Mouse (Mus musculus): ENCODE data around the gene Gadl1. TPM values are rescaled to one million over a fixed set of nuclear protein-coding genes. Genes with fewer than 3 reads are reported as not detected.

Gene Gadl1
- polyA plus RNA-seq, 1 experiment = 3.6 TPM

DNA sequence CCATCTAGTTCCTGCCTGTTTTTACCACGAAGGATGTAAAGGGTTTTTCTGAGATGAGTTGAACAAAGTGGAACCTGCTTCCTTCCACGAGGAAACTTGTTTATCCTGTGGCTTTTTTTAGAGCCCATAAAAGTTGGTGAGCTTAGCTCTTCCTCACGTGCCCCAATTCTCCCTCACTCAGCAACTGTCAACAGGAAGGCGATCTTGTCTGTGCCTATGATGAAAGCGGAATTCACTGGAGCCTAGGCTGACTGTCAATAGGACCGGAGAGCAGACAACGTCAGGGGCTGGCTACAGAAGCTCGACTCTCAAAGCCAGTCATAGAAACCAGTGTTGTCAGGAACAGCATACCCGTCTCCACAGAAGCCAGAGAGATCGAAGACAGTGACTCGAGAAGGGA lies 192.6 kb downstream of the Gadl1 start:
- H3K4me2 ChIP-seq (ENCODE audit: low read depth) = no peak overlapping the region
- no peaks in the 10 kb centered on the region for H3K27me3 ChIP-seq (ENCODE audit: control insufficient read depth, insufficient read depth, insufficient read length)
- peaks cover 40% of the 10 kb centered on the region for H3K36me3 ChIP-seq (ENCODE audit: control insufficient read depth, insufficient read depth)
- no peak overlapping the region for H3ac ChIP-seq (ENCODE audit: control insufficient read depth, insufficient read length)
- no peak for TF ChIP-seq CEBPB (IDR thresholded peaks at IDR 0.05; ENCODE audit: insufficient read depth, poor library complexity, severe bottlenecking)
- TF ChIP-seq REST (IDR thresholded peaks at IDR 0.05; ENCODE audit: insufficient read depth, insufficient read length) = no peak
- TF ChIP-seq SRF (IDR thresholded peaks at IDR 0.05; ENCODE audit: control insufficient read depth, insufficient read length, low read depth) = no peak
- no peak for TF ChIP-seq TCF3 (IDR thresholded peaks at IDR 0.05; ENCODE audit: insufficient read length, low read depth)
- TF ChIP-seq POLR2AphosphoS2 (IDR thresholded peaks at IDR 0.05; ENCODE audit: insufficient read length, low read depth) = no peak
- no peak for TF ChIP-seq TCF12 (IDR thresholded peaks at IDR 0.05; ENCODE audit: insufficient read depth, poor library complexity, severe bottlenecking)
- no peak for TF ChIP-seq MAX (IDR thresholded peaks at IDR 0.05; ENCODE audit: low read depth)
- no peak for TF ChIP-seq USF1 (IDR thresholded peaks at IDR 0.05; ENCODE audit: low read depth)
- TF ChIP-seq MYOD1 (IDR thresholded peaks at IDR 0.05; ENCODE audit: control insufficient read depth in 1 of 3, insufficient read length in 2 of 3, low read depth in 2 of 3) = no peak
- TF ChIP-seq MYOG (IDR thresholded peaks at IDR 0.05; ENCODE audit: control insufficient read depth in 1 of 3, insufficient read depth in 1 of 3, insufficient read length in 2 of 3, low read depth in 2 of 3) = no peak
- no peak for TF ChIP-seq POLR2A (IDR thresholded peaks at IDR 0.05; ENCODE audit: insufficient read length, low read depth)
- TF ChIP-seq E2F4 (IDR thresholded peaks at IDR 0.05; ENCODE audit: insufficient read depth) = no peak
- H3K79me2 ChIP-seq (ENCODE audit: control insufficient read depth, insufficient read depth) = no peaks in the 10 kb centered on the region
- no peak overlapping the region for H3K4me3 ChIP-seq

DNA sequence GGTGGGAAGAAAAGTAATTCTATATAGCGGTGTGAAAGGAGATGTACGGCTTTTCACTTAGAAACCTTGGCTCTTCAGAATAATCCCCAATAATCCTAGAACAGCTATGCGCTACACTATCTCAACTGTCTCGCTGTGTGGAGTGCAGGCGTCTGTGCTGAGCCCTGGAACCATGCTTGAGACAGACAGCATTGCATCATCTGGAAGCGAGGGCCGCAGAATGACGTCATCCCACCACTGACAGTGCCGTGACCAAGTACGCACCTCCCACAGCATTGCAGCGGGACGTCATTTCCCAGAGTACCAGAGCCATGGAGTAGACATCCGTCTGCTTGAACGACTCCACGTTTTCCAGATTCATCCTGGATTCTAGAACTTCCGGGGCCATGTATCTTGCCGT lies 195.5 kb downstream of the Gadl1 start:
- Histone ChIP-seq H3K4me3 (no peak overlapping the region), H3K36me3 (ENCODE audit: control insufficient read depth, insufficient read depth) (peaks cover 60% of the 10 kb centered on the region), H3ac (ENCODE audit: control insufficient read depth, insufficient read length) (no peak overlapping the region), H3K79me2 (ENCODE audit: control insufficient read depth, insufficient read depth) (no peaks in the 10 kb centered on the region), H3K4me2 (ENCODE audit: low read depth) (no peak overlapping the region), H3K27me3 (ENCODE audit: control insufficient read depth, insufficient read depth, insufficient read length) (no peaks in the 10 kb centered on the region)
- TF ChIP-seq MAX (IDR thresholded peaks at IDR 0.05; ENCODE audit: low read depth) (no peak), E2F4 (IDR thresholded peaks at IDR 0.05; ENCODE audit: insufficient read depth) (no peak), POLR2A (IDR thresholded peaks at IDR 0.05; ENCODE audit: insufficient read length, low read depth) (no peak), CEBPB (IDR thresholded peaks at IDR 0.05; ENCODE audit: insufficient read depth, poor library complexity, severe bottlenecking) (no peak), TCF3 (IDR thresholded peaks at IDR 0.05; ENCODE audit: insufficient read length, low read depth) (no peak), USF1 (IDR thresholded peaks at IDR 0.05; ENCODE audit: low read depth) (no peak), REST (IDR thresholded peaks at IDR 0.05; ENCODE audit: insufficient read depth, insufficient read length) (no peak), MYOD1 (IDR thresholded peaks at IDR 0.05; ENCODE audit: control insufficient read depth in 1 of 3, insufficient read length in 2 of 3, low read depth in 2 of 3) (no peak), TCF12 (IDR thresholded peaks at IDR 0.05; ENCODE audit: insufficient read depth, poor library complexity, severe bottlenecking) (no peak), SRF (IDR thresholded peaks at IDR 0.05; ENCODE audit: control insufficient read depth, insufficient read length, low read depth) (no peak), POLR2AphosphoS2 (IDR thresholded peaks at IDR 0.05; ENCODE audit: insufficient read length, low read depth) (no peak), MYOG (IDR thresholded peaks at IDR 0.05; ENCODE audit: control insufficient read depth in 1 of 3, insufficient read depth in 1 of 3, insufficient read length in 2 of 3, low read depth in 2 of 3) (no peak)

DNA sequence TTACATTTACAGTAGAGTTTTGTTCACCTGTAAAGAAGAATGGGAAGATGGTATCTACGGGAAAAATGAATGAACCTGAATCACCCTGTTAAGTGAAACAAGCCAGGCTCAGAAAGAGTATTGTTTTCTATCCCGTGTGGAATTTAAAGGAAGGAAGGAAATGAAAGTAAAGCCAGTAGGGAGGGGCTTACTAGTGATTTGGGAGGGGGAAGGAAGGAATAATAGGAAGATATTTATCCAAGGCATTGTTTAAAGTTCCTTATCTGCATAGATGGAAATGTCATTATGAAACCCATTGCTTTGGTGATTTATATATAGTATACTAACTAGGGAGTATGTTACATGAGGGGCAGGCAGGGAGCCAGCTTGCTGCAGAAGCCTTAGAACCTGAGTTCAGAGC lies 199.5 kb downstream of the Gadl1 start:
- TF ChIP-seq CEBPB (IDR thresholded peaks at IDR 0.05; ENCODE audit: insufficient read depth, poor library complexity, severe bottlenecking) (no peak), TCF12 (IDR thresholded peaks at IDR 0.05; ENCODE audit: insufficient read depth, poor library complexity, severe bottlenecking) (no peak), SRF (IDR thresholded peaks at IDR 0.05; ENCODE audit: control insufficient read depth, insufficient read length, low read depth) (no peak), USF1 (IDR thresholded peaks at IDR 0.05; ENCODE audit: low read depth) (no peak), E2F4 (IDR thresholded peaks at IDR 0.05; ENCODE audit: insufficient read depth) (no peak), MAX (IDR thresholded peaks at IDR 0.05; ENCODE audit: low read depth) (no peak), POLR2AphosphoS2 (IDR thresholded peaks at IDR 0.05; ENCODE audit: insufficient read length, low read depth) (no peak), POLR2A (IDR thresholded peaks at IDR 0.05; ENCODE audit: insufficient read length, low read depth) (no peak), REST (IDR thresholded peaks at IDR 0.05; ENCODE audit: insufficient read depth, insufficient read length) (no peak), TCF3 (IDR thresholded peaks at IDR 0.05; ENCODE audit: insufficient read length, low read depth) (no peak), MYOG (IDR thresholded peaks at IDR 0.05; ENCODE audit: control insufficient read depth in 1 of 3, insufficient read depth in 1 of 3, insufficient read length in 2 of 3, low read depth in 2 of 3) (no peak), MYOD1 (IDR thresholded peaks at IDR 0.05; ENCODE audit: control insufficient read depth in 1 of 3, insufficient read length in 2 of 3, low read depth in 2 of 3) (no peak)
- H3K4me2 ChIP-seq (ENCODE audit: low read depth) = no peak overlapping the region
- H3K4me3 ChIP-seq = no peak overlapping the region
- no peak overlapping the region for H3ac ChIP-seq (ENCODE audit: control insufficient read depth, insufficient read length)
- peaks cover 50% of the 10 kb centered on the region for H3K36me3 ChIP-seq (ENCODE audit: control insufficient read depth, insufficient read depth)
- no peaks in the 10 kb centered on the region for H3K79me2 ChIP-seq (ENCODE audit: control insufficient read depth, insufficient read depth)
- no peaks in the 10 kb centered on the region for H3K27me3 ChIP-seq (ENCODE audit: control insufficient read depth, insufficient read depth, insufficient read length)

DNA sequence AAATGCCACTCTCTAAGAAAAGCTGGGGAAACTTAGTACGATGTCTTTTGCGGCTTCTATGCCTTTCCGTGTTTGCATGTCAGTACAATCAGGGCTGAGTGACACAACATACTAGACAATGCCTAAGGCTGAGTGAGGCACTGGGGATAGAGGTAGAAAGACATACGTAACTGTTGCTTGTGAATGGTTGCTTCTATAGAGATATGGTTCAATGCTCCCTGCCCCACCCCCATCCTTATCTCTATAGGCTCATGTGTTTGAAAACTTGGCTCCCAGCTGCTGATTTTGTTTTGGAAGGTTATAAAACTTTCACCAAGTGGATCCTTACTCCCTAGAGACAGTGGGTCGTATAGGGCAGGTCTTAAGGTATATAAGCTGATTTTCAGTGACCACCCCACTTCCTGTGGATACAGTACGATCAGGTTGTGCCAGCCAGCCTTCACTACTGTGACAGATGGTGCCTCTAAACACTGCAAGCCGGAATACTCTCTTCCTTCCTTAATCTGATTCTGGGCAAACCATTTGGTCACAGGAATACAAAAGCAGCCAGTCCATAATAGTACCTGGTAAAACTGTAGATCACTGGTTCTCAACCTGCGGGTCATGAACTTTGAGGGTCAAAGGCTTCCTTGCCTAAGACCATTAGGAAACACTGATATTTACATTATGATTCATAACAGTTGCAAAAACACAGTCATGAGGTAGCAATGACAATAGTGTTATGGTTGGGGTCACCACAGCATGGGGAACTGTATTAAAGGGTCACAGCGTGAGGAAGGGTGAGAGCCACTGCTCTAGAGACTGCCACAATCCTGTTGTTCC lies 202.1 kb downstream of the Gadl1 start:
- Histone ChIP-seq H3K27me3 (ENCODE audit: control insufficient read depth, insufficient read depth, insufficient read length) (no peaks in the 10 kb centered on the region), H3K79me2 (ENCODE audit: control insufficient read depth, insufficient read depth) (no peaks in the 10 kb centered on the region), H3K4me3 (no peak overlapping the region), H3K36me3 (ENCODE audit: control insufficient read depth, insufficient read depth) (peaks cover 41% of the 10 kb centered on the region), H3ac (ENCODE audit: control insufficient read depth, insufficient read length) (no peak overlapping the region), H3K4me2 (ENCODE audit: low read depth) (no peak overlapping the region)
- no peak for TF ChIP-seq POLR2A (IDR thresholded peaks at IDR 0.05; ENCODE audit: insufficient read length, low read depth)
- no peak for TF ChIP-seq POLR2AphosphoS2 (IDR thresholded peaks at IDR 0.05; ENCODE audit: insufficient read length, low read depth)
- TF ChIP-seq CEBPB (IDR thresholded peaks at IDR 0.05; ENCODE audit: insufficient read depth, poor library complexity, severe bottlenecking) = no peak
- no peak for TF ChIP-seq MAX (IDR thresholded peaks at IDR 0.05; ENCODE audit: low read depth)
- TF ChIP-seq E2F4 (IDR thresholded peaks at IDR 0.05; ENCODE audit: insufficient read depth) = no peak
- TF ChIP-seq REST (IDR thresholded peaks at IDR 0.05; ENCODE audit: insufficient read depth, insufficient read length) = no peak
- TF ChIP-seq TCF3 (IDR thresholded peaks at IDR 0.05; ENCODE audit: insufficient read length, low read depth) = no peak
- no peak for TF ChIP-seq MYOD1 (IDR thresholded peaks at IDR 0.05; ENCODE audit: control insufficient read depth in 1 of 3, insufficient read length in 2 of 3, low read depth in 2 of 3)
- no peak for TF ChIP-seq MYOG (IDR thresholded peaks at IDR 0.05; ENCODE audit: control insufficient read depth in 1 of 3, insufficient read depth in 1 of 3, insufficient read length in 2 of 3, low read depth in 2 of 3)
- no peak for TF ChIP-seq TCF12 (IDR thresholded peaks at IDR 0.05; ENCODE audit: insufficient read depth, poor library complexity, severe bottlenecking)
- no peak for TF ChIP-seq USF1 (IDR thresholded peaks at IDR 0.05; ENCODE audit: low read depth)
